Mouse (Mus musculus): ENCODE measurements at regions not wholly inside any gene's neighbourhood (a gene's known extent, or its start where the extent isn't known, plus 50 kb on each side); places are given as distances from the start of the nearest gene placed in this dataset.

- no peak for ATAC-seq (ENCODE audit: poor library complexity, severe bottlenecking)
Observed at GRCm38 (mm10) chr1:73857497-73857896, 266.8 kb downstream of the Tns1 start.

DNA sequence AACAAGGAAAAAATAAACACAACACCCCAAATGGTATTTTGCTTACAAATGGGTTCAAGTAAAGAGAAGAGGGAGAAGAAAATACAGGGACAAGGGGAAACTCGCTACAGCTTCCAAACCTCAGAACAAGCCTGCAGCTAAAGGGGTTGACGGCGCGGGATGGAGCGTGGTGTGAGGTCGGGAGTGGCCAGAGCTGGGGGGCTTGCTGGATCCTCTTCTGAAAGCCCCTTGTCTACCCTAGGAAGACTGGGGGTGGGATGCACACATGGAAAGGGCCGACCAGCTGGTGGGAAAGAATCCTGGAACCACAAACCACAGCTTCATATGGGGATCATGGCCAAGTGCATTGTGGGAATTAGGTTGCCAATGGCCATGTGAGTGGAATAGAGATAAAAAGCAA lies 267.4 kb downstream of the Tns1 start:
- no peak for ATAC-seq (ENCODE audit: poor library complexity, severe bottlenecking)

- no peak for ATAC-seq (ENCODE audit: poor library complexity, severe bottlenecking)
Observed at GRCm38 (mm10) chr1:73855306-73855705, 268.9 kb downstream of the Tns1 start.

- no peak for ATAC-seq (ENCODE audit: poor library complexity, severe bottlenecking)
Observed at GRCm38 (mm10) chr1:73853851-73854250, 270.4 kb downstream of the Tns1 start.

DNA sequence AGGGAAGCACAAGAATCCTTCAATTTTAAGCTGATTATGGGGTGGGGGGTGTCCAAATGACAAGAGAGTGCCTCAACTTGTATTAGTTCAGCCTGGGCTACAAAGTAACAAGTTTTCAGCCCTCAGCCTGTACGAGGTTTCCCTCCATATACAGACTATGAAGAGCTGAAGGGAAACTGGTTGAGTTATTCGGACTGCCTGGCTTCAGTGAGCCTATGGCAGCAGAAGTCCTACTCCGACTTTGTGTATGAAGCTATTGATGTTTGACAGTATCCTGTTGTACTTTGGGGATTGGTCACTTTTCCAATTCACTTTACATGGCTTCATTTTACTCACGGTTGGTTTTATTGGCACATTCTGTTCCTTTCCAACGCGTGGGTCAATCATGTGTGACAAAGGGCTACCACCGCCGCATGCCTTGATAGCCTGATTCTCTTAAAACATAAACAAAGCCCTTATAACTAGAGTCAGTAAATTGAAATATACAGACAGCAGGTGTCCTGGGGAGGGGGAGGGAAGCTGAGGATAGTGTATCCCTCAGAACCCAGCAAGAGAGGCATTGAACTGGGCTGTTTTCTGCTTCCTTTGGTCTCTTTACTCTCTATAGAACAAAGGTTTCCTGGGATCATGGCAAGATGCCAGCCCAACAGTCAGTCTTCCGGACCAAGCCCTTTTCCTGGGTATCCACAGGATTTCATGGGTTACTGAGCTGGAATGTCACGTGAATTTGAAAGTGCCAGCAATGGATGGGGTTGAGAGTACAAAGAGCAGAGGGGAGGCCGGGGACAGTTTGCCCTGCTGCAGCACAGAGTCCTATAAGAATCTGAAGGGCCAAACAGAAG lies 273.9 kb downstream of the Tns1 start:
- no peak for ATAC-seq (ENCODE audit: poor library complexity, severe bottlenecking)

GRCm38 (mm10) chr1:73848370-73848769 lies 275.9 kb downstream of the Tns1 start:
- no peak for ATAC-seq (ENCODE audit: poor library complexity, severe bottlenecking)

DNA sequence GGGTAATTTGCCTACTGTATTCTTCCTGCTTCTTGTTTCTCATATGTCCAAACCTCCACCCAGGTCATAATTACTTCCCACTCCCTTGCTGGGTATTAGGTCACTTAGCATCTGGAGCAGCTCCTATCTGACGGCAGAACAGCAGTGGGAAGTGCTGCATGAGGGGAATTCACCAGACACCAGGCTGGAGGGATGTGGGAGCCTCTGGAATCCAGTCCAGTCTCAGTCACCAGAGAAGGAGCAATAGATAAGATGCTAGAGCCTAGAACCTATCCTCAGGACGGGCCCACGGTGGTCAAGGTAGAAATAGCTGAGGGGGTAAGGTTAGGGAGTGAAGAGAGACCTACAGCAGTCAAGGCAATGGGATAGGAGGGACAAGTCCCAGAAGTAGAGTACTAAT lies 277.1 kb downstream of the Tns1 start:
- no peak for ATAC-seq (ENCODE audit: poor library complexity, severe bottlenecking)

DNA sequence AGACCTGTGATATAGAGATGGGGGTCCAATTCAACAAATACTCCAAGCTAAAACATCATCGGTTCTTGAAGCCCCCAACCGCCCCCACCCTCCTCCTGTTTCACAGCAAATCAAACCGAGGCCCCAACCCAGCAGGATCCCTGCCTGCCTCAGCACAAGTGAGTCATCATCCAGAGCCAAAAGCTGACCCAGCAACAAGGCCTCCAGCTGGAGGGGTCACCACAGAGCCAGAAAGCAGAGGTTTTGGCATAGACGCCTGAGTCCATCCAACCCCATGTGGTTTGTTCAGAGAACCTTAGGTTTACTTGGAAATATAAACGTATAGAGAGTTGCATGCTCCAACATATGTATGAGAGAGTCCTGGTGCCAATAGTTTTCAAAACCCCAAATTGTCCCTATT lies 279.1 kb downstream of the Tns1 start:
- no peak for ATAC-seq (ENCODE audit: poor library complexity, severe bottlenecking)

DNA sequence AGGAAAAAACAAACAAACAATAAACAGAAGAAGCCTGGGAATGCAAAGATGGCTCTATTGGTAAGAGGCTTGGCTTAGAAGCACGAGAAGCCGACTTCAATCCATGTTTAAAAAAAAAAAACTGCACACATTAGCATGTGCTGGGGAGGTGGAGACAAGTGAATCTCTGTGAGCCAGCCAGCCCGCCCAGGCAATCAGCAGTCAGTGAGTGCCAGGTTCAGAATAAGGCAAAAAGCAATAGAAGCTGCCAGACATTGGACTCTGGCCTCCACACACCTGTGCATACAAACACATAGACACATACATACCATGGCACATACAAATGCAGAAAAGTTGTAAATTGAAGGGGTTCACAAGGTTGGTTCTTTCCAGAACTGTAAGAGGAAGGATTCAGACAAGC lies 279.7 kb downstream of the Tns1 start:
- no peak for ATAC-seq (ENCODE audit: poor library complexity, severe bottlenecking)

DNA sequence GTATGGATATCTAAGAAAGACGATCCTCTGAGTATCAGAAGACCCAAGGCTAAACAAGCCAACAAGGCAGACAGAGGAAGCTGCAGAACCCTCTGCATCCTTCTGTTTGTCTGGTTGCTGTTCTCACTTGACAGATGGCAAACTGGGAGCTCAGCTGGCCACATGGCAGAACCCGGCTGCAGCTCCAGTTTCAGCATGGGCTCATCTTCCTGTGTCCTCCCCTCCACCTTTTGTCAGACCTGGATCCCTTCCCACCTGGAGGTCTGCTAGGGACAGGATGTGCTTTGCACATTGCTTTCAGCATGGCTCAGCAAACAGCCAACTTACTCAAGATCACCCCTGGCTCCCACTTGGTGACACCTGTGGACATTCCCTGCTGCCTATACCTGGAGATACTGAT lies 284.9 kb downstream of the Tns1 start:
- no peak for ATAC-seq (ENCODE audit: poor library complexity, severe bottlenecking)

GRCm38 (mm10) chr1:73836680-73837079 lies 287.6 kb downstream of the Tns1 start:
- ATAC-seq (ENCODE audit: poor library complexity, severe bottlenecking) = no peak

- ATAC-seq (ENCODE audit: poor library complexity, severe bottlenecking) = no peak
Observed at GRCm38 (mm10) chr1:73834566-73834965, 289.7 kb downstream of the Tns1 start.

- ATAC-seq (ENCODE audit: poor library complexity, severe bottlenecking) = no peak
Observed at GRCm38 (mm10) chr1:73830486-73831132, 293.6 kb downstream of the Tns1 start.

DNA sequence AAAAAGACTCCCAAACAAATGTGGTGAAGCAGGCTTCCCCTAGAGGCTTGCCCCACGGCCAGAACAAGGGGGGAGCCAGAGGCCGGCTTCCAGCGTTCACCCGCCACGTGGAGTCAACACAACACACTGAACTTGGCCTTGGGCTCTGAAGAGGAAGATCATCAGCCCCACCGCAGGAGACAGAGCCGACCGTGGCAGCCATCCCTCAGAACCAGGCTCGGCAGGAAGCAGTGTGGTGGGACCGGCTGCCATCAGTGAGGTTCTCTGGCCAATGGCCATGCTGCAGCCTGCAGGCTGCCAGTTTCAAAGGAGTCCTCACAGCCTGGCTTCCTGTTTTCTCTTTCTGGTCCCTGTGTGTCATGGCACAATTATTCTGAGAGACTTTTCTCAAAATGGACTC lies 295.3 kb downstream of the Tns1 start:
- no peak for ATAC-seq (ENCODE audit: poor library complexity, severe bottlenecking)

DNA sequence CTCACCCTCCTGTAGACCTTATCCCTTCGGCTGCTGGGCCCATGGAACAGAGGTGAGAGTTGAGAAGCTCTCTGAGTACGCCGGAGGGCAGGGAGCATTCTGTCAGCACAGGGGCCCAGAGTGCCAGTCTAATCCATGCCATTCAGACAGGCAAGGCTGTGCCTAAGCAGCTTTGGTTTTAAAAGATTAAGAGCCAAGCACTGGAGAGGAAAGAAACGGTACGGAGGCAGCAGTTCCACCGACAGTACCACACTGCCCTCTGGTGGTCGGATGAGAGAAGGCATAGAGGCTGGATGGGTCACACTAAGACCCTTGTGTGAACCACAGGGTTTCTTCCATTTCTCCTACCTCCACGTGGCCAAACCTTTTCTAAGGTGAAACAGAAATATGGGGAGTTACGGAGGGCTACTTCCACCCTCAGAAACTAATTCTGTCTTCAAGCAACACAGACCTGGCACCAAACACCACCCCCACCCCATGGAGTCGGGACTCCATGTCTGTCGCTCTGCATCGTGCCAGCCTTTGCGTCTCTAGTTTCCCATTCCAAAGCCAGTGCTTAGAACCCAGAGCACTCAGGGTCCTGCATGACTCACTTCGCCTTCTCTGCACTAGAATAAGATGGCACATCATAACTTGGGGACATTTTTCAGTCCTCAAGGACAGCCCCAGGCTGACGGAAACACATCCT lies 297.9 kb downstream of the Tns1 start:
- ATAC-seq (ENCODE audit: poor library complexity, severe bottlenecking) = 0 out of 2 replicates have a peak, but pooled peaks have one; percentile 51

DNA sequence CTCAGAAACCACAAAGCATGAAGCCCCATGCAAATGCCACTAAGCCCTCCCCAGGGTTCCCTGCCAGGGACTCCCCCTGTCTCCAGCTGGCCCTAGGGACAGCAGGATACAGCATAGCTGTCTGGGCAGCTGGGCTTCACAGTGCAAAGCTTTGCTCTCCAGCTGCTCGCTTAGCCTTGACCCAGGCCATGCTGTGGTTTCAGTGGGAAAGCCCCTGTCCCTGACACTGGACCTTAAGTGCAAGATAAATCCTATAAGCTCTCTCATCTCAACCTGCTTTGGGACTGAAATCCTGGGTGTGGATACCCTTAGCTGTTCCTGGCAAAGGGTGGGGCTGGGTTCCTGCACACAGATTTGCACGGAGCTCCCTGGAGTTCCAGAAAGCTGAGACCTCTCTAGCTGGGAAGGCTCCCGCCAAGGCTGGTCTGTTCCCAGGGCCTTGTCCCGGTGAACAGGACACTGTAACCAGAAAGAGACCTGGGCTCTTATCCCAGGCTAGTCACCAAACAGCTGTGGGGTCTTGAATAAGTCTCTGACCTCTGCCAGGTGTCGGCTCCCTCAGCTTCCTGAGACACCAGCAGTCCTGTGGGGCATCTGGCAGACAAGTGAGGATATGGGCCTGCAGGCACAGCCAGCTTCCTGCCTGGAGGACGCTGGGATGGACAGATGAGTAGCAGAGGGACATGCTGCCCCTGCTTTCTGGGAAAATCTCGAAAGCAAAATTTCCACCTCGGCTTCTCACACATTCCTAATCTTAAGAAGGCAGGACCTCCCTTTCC lies 299.7 kb downstream of the Tns1 start:
- no peak for ATAC-seq (ENCODE audit: poor library complexity, severe bottlenecking)

- no peak for ATAC-seq (ENCODE audit: poor library complexity, severe bottlenecking)
Observed at GRCm38 (mm10) chr1:73823726-73824125, 300.5 kb downstream of the Tns1 start.

GRCm38 (mm10) chr1:73822616-73823015 lies 301.6 kb downstream of the Tns1 start:
- ATAC-seq (ENCODE audit: poor library complexity, severe bottlenecking) = no peak

DNA sequence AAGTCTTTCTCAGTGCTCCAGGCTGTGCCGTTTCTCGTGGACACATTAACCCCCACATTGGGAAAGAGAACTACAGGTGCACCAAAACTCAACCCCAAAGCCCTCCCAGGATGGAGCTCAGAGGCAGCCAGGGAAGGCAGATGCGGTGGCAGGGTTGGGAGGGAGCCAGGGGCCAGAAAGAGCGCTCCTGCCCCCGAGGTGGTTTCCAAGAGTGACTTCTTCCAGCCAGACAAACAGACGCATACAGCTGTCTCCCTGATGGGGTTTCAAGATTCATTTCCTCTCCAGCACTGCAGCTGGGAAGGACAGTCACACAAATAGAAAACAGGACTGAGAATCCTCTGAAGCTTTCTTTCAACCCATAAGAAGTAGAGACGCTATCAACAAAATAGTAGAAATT lies 303.5 kb downstream of the Tns1 start:
- no peak for ATAC-seq (ENCODE audit: poor library complexity, severe bottlenecking)

- ATAC-seq (ENCODE audit: poor library complexity, severe bottlenecking) = no peak
Observed at GRCm38 (mm10) chr1:73807206-73807605, 317.0 kb downstream of the Tns1 start.

DNA sequence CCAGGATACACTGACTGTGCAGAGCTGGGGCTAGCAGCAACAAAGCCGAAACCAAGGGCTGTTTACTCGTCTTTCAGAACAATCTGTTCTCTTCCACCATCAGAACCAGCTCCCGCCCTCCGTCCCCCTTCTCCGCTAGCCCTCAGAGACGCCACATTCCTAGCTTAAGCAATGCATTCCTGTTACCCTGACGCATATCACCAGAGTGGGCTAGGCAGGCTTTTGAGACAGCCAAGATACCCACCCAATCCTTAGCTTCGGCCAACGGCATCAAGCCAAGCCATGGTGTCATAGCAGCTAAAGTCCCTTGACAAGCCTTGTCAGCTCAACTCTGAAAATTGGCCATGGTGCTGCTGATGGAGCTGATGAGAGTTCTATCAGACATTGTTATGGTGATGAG lies 319.1 kb downstream of the Tns1 start:
- ATAC-seq (ENCODE audit: poor library complexity, severe bottlenecking) = no peak
